Mouse (Mus musculus): ENCODE results near the gene Tas2r125. TPM values are rescaled to one million over a fixed set of nuclear protein-coding genes. Genes with fewer than 3 reads are reported as not detected.
"Not testable (repeated sequence)": the region's sequence is repeated elsewhere in the genome, so short reads cannot be mapped to it uniquely, and the experiment has no call there.

Gene Tas2r125
- polyA plus RNA-seq (2016; fragmentation: Nextera tagmentation; extraction: Ambion mirVana): not detected in 2 replicates

DNA sequence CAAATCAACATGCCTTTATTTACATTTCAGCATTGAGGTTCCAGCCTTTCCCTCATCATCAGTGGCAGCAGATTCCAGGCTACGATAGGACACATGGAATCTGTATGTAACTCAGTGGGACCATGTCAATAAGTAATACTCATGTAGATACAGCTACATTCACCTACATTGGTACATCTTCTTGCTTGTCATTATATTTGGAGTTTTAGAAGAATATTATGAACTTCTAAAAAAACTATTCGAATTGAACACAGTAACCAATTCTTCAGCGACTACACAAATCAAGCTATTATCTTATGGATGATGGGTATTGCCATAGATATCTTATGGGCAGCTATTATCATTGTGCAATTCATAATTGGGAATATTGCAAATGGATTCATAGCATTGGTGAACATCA is at the start of gene Tas2r125:
TSS of gene Tas2r125 (plus strand) at position 301 of the 400 bp plus-strand sequence.
- Histone ChIP-seq H3K4me1 (no peaks in the 10 kb centered on the region), H3K27me3 (no peaks in the 10 kb centered on the region), H3K9me3 (replicated peaks) (no peaks in the 10 kb centered on the region), H3K27ac (no peak within 1 kb of the TSS), H3K4me2 (replicated peaks) (no peak within 1 kb of the TSS), H3K36me3 (no peaks in the 10 kb centered on the region), H3K4me3 (no peak within 1 kb of the TSS), H3K9ac (no peak within 1 kb of the TSS)
- 87% methylated on average over 3 of the region's 3 CpGs for WGBS
- ATAC-seq (ENCODE audit: low FRiP score): no peak

DNA sequence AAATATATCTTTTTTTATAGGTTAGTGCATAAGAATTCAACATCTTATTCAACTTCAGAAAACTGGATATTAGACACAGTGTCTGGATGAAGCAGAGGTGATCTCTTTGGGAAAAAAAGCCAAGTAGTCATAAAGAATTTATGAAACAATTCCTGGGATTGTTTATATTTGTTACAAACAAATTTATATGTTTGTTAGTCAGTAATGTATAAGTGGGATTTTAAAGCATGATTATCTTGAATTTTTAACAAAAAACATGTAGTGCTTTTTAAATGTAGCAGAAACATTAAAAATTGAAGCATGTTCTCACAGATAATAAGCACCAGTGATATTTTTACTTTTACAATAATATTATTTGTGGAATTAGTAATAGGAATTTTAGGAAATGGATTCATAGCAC is 41.7 kb upstream of the Tas2r125 start, which contains the start of gene Tas2r110:
TSS of gene Tas2r110 (plus strand) at position 301 of the 400 bp plus-strand sequence.
- Histone ChIP-seq H3K4me2 (replicated peaks) (no peak within 1 kb of the TSS), H3K27me3 (no peaks in the 10 kb centered on the region), H3K4me3 (no peak within 1 kb of the TSS), H3K36me3 (no peaks in the 10 kb centered on the region), H3K9me3 (replicated peaks) (no peaks in the 10 kb centered on the region), H3K27ac (no peak within 1 kb of the TSS), H3K4me1 (no peaks in the 10 kb centered on the region), H3K9ac (no peak within 1 kb of the TSS)
- ATAC-seq (ENCODE audit: low FRiP score): no peak

- no peak within 1 kb of the TSS for H3K4me3 ChIP-seq
- no peaks in the 10 kb centered on the region for H3K9me3 ChIP-seq (replicated peaks)
- no peaks in the 10 kb centered on the region for H3K36me3 ChIP-seq
- ATAC-seq (ENCODE audit: low FRiP score): no peak
- no peaks in the 10 kb centered on the region for H3K27me3 ChIP-seq
- no peak within 1 kb of the TSS for H3K4me2 ChIP-seq (replicated peaks)
- H3K9ac ChIP-seq: no peak within 1 kb of the TSS
- WGBS: 82% methylated on average over 1 of the region's 1 CpGs
- H3K4me1 ChIP-seq: no peaks in the 10 kb centered on the region
- no peak within 1 kb of the TSS for H3K27ac ChIP-seq
Observed at GRCm38 (mm10) chr6:132892711-132893110, 16.7 kb upstream of the Tas2r125 start, which contains the start of gene Tas2r113. Gene Tas2r113 (plus strand): TSS chr6:132893011.

GRCm38 (mm10) chr6:132941376-132941775 is 31.9 kb downstream of the Tas2r125 start:
- not testable (repeated sequence) for H3K27me3 ChIP-seq; ATAC-seq (ENCODE audit: low FRiP score); H3K27ac ChIP-seq; H3K4me2 ChIP-seq (replicated peaks); H3K4me3 ChIP-seq; H3K9ac ChIP-seq; H3K9me3 ChIP-seq (replicated peaks); H3K4me1 ChIP-seq; H3K36me3 ChIP-seq

DNA sequence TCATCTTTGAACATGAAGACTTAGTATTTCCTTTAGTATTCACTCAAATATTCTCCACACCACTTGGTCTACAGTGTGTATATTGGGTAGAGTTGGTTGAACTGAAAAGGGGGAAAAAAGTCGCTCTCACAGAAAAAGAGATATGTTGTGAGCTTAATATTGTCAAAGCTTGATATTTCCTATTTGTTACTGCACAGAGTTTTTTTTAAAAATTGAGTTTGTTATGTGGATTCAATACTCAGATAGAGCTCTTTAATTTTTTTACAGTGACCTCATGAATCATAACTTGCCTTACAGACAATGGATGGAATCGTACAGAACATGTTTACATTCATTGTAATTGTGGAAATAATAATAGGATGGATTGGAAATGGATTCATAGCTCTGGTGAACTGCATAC is 41.4 kb downstream of the Tas2r125 start, which contains the start of gene Tas2r129:
TSS of gene Tas2r129 (plus strand) at position 301 of the 400 bp plus-strand sequence.
- no peaks in the 10 kb centered on the region for H3K9me3 ChIP-seq (replicated peaks)
- H3K4me3 ChIP-seq: no peak within 1 kb of the TSS
- no peak within 1 kb of the TSS for H3K27ac ChIP-seq
- ATAC-seq (ENCODE audit: low FRiP score): no peak
- no peaks in the 10 kb centered on the region for H3K4me1 ChIP-seq
- 86% methylated on average over 2 of the region's 2 CpGs for WGBS
- no peak within 1 kb of the TSS for H3K9ac ChIP-seq
- no peaks in the 10 kb centered on the region for H3K27me3 ChIP-seq
- H3K4me2 ChIP-seq (replicated peaks): no peak within 1 kb of the TSS
- H3K36me3 ChIP-seq: no peaks in the 10 kb centered on the region

DNA sequence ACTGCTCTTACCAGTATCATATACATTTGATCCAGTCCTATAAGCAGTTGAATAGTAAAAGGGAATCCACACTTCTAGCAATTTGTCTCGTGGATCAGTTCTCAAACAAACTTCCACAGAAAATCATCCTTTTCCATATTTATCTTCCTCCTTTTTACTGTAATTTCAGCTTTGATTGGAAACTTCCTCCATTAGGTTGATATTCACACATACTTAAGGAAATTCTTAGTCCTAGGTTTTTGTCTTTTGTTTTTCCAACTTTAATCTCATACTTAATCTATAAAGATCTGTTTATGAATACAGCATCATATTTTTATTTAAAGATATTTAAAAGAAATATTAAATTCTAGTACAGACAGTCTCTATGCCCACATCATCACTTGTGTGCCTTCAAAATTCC is 48.4 kb downstream of the Tas2r125 start, which contains the start of gene Tas2r131:
TSS of gene Tas2r131 (minus strand) at position 101 of the 400 bp plus-strand sequence.
- Histone ChIP-seq H3K27ac (no peak within 1 kb of the TSS), H3K9me3 (replicated peaks) (no peaks in the 10 kb centered on the region), H3K9ac (no peak within 1 kb of the TSS), H3K4me2 (replicated peaks) (no peak within 1 kb of the TSS), H3K4me1 (no peaks in the 10 kb centered on the region), H3K27me3 (no peaks in the 10 kb centered on the region), H3K4me3 (no peak within 1 kb of the TSS), H3K36me3 (no peaks in the 10 kb centered on the region)
- ATAC-seq (ENCODE audit: low FRiP score): no peak
- 73% methylated on average over 1 of the region's 1 CpGs for WGBS

Other genes with a start within 250 kb of the Tas2r125 start
- gene Tas2r121, start 208.6 kb upstream of the Tas2r125 start, polyA plus RNA-seq (2016; fragmentation: Nextera tagmentation; extraction: Ambion mirVana): not detected in 2 replicates
- gene Tas2r122, start 197.7 kb upstream of the Tas2r125 start, polyA plus RNA-seq (2016; fragmentation: Nextera tagmentation; extraction: Ambion mirVana): not detected in 2 replicates
- not detected in 2 replicates for gene Tas2r115, start 171.6 kb upstream of the Tas2r125 start, polyA plus RNA-seq (2016; fragmentation: Nextera tagmentation; extraction: Ambion mirVana)
- not detected in 2 replicates for gene Tas2r124, start 154.9 kb upstream of the Tas2r125 start, polyA plus RNA-seq (2016; fragmentation: Nextera tagmentation; extraction: Ambion mirVana)
- not detected in 2 replicates for gene Tas2r102, start 147.5 kb upstream of the Tas2r125 start, polyA plus RNA-seq (2016; fragmentation: Nextera tagmentation; extraction: Ambion mirVana)
- not detected in 2 replicates for gene Tas2r136, start 131.5 kb upstream of the Tas2r125 start, polyA plus RNA-seq (2016; fragmentation: Nextera tagmentation; extraction: Ambion mirVana)
- gene Tas2r117, start 106.8 kb upstream of the Tas2r125 start, polyA plus RNA-seq (2016; fragmentation: Nextera tagmentation; extraction: Ambion mirVana): not detected in 2 replicates
- gene Tas2r123, start 62.5 kb upstream of the Tas2r125 start, polyA plus RNA-seq (2016; fragmentation: Nextera tagmentation; extraction: Ambion mirVana): not detected in 2 replicates
- gene Tas2r116, start 54.2 kb upstream of the Tas2r125 start, polyA plus RNA-seq (2016; fragmentation: Nextera tagmentation; extraction: Ambion mirVana): not detected in 2 replicates
- gene Tas2r110, start 41.6 kb upstream of the Tas2r125 start, polyA plus RNA-seq (2016; fragmentation: Nextera tagmentation; extraction: Ambion mirVana): not detected in 2 replicates
- not detected in 2 replicates for gene Tas2r113, start 16.6 kb upstream of the Tas2r125 start, polyA plus RNA-seq (2016; fragmentation: Nextera tagmentation; extraction: Ambion mirVana)
- gene Tas2r129, start 41.5 kb downstream of the Tas2r125 start, polyA plus RNA-seq (2016; fragmentation: Nextera tagmentation; extraction: Ambion mirVana): not detected in 2 replicates
- gene Tas2r131, start 48.3 kb downstream of the Tas2r125 start, polyA plus RNA-seq (2016; fragmentation: Nextera tagmentation; extraction: Ambion mirVana): not detected in 2 replicates
- gene Tas2r109, start 71.3 kb downstream of the Tas2r125 start, polyA plus RNA-seq (2016; fragmentation: Nextera tagmentation; extraction: Ambion mirVana): not detected in 2 replicates
- gene Tas2r103, start 127.5 kb downstream of the Tas2r125 start, polyA plus RNA-seq (2016; fragmentation: Nextera tagmentation; extraction: Ambion mirVana): not detected in 2 replicates
- gene Tas2r140, start 146.2 kb downstream of the Tas2r125 start, polyA plus RNA-seq (2016; fragmentation: Nextera tagmentation; extraction: Ambion mirVana): not detected in 2 replicates
- gene Smim10l1, start 195.3 kb downstream of the Tas2r125 start, polyA plus RNA-seq (2016; fragmentation: Nextera tagmentation; extraction: Ambion mirVana): 118 and 131 TPM in 2 replicates

Measured in hindbrain, embryonic 12.5 days (tissue).